In the genomic region with DNA sequence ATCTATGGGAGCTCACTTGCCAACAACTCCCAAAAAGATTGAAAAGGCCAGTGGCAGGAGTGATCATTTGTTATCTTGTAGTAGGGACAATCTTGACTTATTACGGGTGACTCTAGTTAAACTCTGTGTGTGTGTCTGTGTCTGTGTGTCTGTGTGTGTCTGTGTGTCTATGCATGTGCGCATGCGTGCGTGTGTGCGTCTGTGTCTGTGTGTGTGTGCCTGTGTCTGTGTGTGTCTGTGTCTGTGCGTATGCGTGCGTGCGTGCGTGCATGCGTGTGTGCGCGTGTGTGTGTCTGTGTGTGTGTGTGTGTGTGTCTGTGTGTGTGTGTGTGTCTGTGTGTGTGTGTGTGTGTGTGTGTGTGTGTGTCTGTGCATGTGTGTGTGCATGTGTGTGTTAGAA, we compare ENCODE assay signal across 11 mouse cellular contexts.
"Had no signal": no experiment of that assay in that cellular context is flagged by ENCODE, and none has a peak within 500 bp of the region (broad histone marks: within the 10 kb centered on the region; RNA-seq: fewer than 3 reads in every experiment).

No protein-coding gene starts in this region.

- H3K4me1 ChIP-seq: limb, embryonic 10.5 days; liver, embryonic 15.5 days had no signal

- H3K9ac ChIP-seq: liver, embryonic 15.5 days had no signal

- H3K36me3 ChIP-seq: limb, embryonic 10.5 days; liver, embryonic 15.5 days had no signal

- H3K27ac ChIP-seq: limb, embryonic 10.5 days; liver, embryonic 15.5 days had no signal

- DNase-seq: kidney, adult 8-10 months; kidney, postnatal 25 days; lung, adult 2 months; lung, postnatal 36 days; right cerebral cortex, postnatal 25 days; thymus, postnatal 36 days had no signal

- ATAC-seq: intestine, postnatal 0 days; lung, postnatal 0 days had no signal

- H3K4me3 ChIP-seq: limb, embryonic 10.5 days; liver, embryonic 15.5 days had no signal

- H3K27me3 ChIP-seq: liver, embryonic 15.5 days had no signal

- H3K4me2 ChIP-seq: liver, embryonic 11.5 days; liver, embryonic 15.5 days had no signal

- H3K9me3 ChIP-seq: limb, embryonic 10.5 days; liver, embryonic 15.5 days had no signal
